Mouse (Mus musculus): ENCODE data around the gene Rit1. TPM values are rescaled to one million over a fixed set of nuclear protein-coding genes. Genes with fewer than 3 reads are reported as not detected.
A peak's percentile ranks its signal among the peaks of the same experiment; 100 is the strongest.
"Not testable (repeated sequence)": the region's sequence is repeated elsewhere in the genome, so short reads cannot be mapped to it uniquely, and the experiment has no call there.

The Rit1 gene
- polyA plus RNA-seq, 1 experiment from 2014 or later: 56.4 TPM

DNA sequence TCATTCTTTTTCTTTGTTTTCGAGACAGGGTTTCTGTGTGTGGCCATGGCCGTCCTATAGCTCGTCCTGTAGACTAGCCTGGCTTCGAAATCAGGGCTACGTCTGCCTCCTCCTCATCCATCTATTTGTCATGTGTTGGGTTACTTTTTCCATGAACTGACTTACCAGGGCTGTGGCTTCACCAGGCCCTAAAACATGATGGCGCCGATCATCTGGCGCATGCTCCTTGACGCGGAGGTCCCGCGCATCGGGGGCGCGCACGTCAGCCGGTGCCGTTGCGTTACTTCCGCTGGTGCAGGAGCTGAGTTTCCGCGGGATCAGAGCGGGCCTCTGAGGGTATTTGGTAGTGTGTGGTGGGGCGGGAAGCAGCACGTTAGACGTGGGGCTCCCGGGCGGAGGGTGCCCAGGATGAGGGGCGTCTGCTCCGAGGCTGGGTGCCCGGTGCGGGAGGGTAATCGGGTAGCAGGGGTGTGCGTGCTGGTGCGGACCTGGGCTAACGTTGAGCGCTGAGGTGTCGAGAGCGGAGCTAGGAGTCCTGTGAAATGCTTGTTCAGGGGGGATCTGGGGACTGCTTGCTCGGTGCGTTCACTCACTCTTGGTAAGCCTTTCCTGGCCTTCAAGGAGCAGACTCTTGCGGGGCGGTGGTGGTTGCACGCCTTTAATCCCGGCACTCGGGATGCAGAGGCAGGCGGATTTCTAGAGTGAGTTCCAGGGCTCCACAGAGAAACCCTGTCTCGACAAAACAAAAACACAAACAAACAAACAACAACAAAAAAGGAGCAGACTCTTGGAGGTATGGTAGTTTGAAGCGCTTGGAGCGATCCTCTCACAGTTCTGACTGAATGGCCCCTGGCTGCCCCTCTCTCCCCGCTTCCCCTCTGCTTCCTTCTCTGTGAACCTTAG is 58.6 kb downstream of the Rit1 start, which contains the start of gene Syt11:
Gene Syt11, minus strand, starts transcription at position 226 of the 903 bp plus-strand sequence.
- H3K27ac ChIP-seq; H3K36me3 ChIP-seq; H3K27me3 ChIP-seq (replicated peaks); H3K9me3 ChIP-seq; H3K4me1 ChIP-seq; H3K9ac ChIP-seq: not testable (repeated sequence)
- WGBS: 3% methylated on average over 37 of the region's 51 CpGs
- H3K4me2 ChIP-seq: peak within 1 kb of the TSS; percentile 41
- ATAC-seq (ENCODE audit: insufficient read depth, low FRiP score, low read depth): peak; percentile 77
- peak within 1 kb of the TSS; percentile 39 for H3K4me3 ChIP-seq (replicated peaks)

Other genes starting within 250 kb of the Rit1 start
- 179 and 214 TPM in 2 replicates for gene Lmna, start 206.9 kb upstream of the Rit1 start, polyA plus RNA-seq (2015; fragmentation: Nextera tagmentation; extraction: Ambion mirVana)
- 11.9 and 12.1 TPM in 2 replicates for gene Mex3a, start 184.4 kb upstream of the Rit1 start, polyA plus RNA-seq (2015; fragmentation: Nextera tagmentation; extraction: Ambion mirVana)
- gene Rab25, start 168.5 kb upstream of the Rit1 start, polyA plus RNA-seq (2015; fragmentation: Nextera tagmentation; extraction: Ambion mirVana): 86.9 and 90.6 TPM in 2 replicates
- 193 and 198 TPM in 2 replicates for gene Lamtor2, start 163.8 kb upstream of the Rit1 start, polyA plus RNA-seq (2015; fragmentation: Nextera tagmentation; extraction: Ambion mirVana)
- gene Ubqln4, start 163.1 kb upstream of the Rit1 start, polyA plus RNA-seq (2015; fragmentation: Nextera tagmentation; extraction: Ambion mirVana): 40.2 and 40.9 TPM in 2 replicates
- 339 and 359 TPM in 2 replicates for gene Ssr2, start 141.0 kb upstream of the Rit1 start, polyA plus RNA-seq (2015; fragmentation: Nextera tagmentation; extraction: Ambion mirVana)
- 77.1 and 78.7 TPM in 2 replicates for gene Arhgef2, start 110.9 kb upstream of the Rit1 start, polyA plus RNA-seq (2015; fragmentation: Nextera tagmentation; extraction: Ambion mirVana)
- gene Rxfp4, start 63.7 kb upstream of the Rit1 start, polyA plus RNA-seq (2015; fragmentation: Nextera tagmentation; extraction: Ambion mirVana): not detected in 2 replicates
- gene Khdc4, start 31.0 kb upstream of the Rit1 start, polyA plus RNA-seq (2015; fragmentation: Nextera tagmentation; extraction: Ambion mirVana): 81.0 and 86.9 TPM in 2 replicates
- gene Syt11, start 58.3 kb downstream of the Rit1 start, polyA plus RNA-seq (2015; fragmentation: Nextera tagmentation; extraction: Ambion mirVana): 17.1 and 22.3 TPM in 2 replicates
- 8.6 and 9.3 TPM in 2 replicates for gene Gon4l, start 118.4 kb downstream of the Rit1 start, polyA plus RNA-seq (2015; fragmentation: Nextera tagmentation; extraction: Ambion mirVana)
- gene Msto1, start 197.2 kb downstream of the Rit1 start, polyA plus RNA-seq (2015; fragmentation: Nextera tagmentation; extraction: Ambion mirVana): 38.0 and 38.9 TPM in 2 replicates
- 19.8 and 21.3 TPM in 2 replicates for gene Ash1l, start 233.8 kb downstream of the Rit1 start, polyA plus RNA-seq (2015; fragmentation: Nextera tagmentation; extraction: Ambion mirVana)
- 130 and 141 TPM in 2 replicates for gene Dap3, start 234.3 kb downstream of the Rit1 start, polyA plus RNA-seq (2015; fragmentation: Nextera tagmentation; extraction: Ambion mirVana)

Data from stomach, embryonic 15.5 days (tissue).